Mouse (Mus musculus): ENCODE results near the gene Il16.

GRCm38 (mm10) chr7:83722485-83722884, 23.0 kb downstream of the Il16 start:
- TF ChIP-seq POLR2A (IDR thresholded peaks at IDR 0.05; ENCODE audit: borderline replicate concordance, extremely low read depth, low read depth, low read length): no peak
- TF ChIP-seq CTCF (IDR thresholded peaks at IDR 0.05; ENCODE audit: insufficient read depth, low read length): no peak

All from lung, adult 2 months (tissue).